Mouse (Mus musculus): ENCODE data around the gene Stoml1.
A peak's percentile ranks its signal among the peaks of the same experiment; 100 is the strongest.

Stoml1 gene

DNA sequence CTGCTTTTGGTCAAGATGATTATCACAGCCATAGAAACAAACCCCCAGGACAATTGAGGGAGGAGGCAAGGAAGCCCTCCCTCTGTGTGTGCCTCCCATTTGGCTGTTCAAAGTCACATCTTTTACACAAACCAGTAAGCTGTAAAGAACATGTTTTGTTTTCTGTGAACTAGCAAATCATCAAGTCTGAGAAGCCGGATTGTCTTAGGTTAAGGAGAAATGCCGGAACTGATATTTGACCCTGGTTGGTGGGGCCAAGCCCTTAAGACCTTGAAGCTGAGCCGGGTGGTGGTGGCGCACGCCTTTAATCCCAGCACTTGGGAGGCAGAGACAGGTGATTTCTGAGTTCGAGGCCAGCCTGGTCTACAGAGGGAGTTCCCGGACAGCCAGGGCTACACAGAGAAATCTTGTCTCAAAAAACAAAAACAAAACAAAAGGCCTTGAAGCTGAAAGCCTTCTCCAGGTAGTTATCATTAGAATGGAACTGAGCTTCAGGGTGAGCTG is 21.2 kb downstream of the Stoml1 start:
- DNase-seq = no peak

DNA sequence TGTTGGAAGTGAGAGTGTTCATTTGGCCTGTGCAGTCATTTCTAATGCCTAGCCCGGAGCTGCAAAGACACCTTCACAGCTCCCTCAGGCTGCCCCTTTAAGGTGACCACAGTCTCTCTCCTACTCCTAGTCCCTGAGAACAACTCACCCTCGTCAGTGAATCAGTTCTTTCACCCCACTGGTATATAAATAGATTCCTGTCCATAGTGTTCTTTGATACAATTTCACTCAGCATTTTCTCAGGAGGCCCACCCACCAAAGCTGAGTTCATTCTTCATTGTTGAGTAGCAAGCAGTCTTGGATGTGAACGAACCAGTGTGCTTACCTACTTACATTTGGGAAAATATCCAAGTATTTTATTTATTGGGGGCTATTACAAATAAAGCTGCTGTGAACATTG is 21.7 kb downstream of the Stoml1 start:
- DNase-seq = no peak

DNA sequence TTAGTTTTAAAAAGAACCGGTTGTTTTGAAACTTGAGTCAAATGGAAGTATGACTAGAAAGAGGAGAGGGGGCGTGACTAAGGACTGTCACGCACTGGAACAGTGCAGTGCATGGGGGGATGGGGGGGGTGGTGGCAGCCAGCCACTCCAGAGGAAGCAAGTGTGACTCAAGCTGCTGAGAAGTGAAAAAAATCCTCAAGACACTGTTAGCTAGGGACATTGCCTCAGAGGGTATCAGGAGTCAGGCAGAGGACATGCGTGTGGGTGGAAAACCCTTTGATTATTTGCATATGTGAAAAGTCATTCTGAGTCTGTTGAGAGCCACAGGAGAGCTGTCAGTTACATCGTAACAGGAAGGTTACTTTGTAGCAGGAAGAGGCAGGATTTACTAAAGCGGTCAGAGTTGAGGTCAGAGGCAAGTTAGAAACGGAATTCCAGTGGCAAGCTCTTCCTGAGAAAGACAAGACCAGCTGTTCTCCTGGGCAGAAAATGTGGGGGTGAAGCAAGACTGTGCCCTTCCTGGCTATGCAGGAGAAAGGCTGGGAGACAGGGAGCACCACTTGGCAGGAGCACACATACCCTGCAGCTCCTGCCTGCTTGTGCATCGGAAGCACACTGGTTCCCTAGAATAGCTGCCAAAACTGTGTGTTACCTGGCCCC is 22.3 kb downstream of the Stoml1 start:
- DNase-seq = peak; percentile 11

DNA sequence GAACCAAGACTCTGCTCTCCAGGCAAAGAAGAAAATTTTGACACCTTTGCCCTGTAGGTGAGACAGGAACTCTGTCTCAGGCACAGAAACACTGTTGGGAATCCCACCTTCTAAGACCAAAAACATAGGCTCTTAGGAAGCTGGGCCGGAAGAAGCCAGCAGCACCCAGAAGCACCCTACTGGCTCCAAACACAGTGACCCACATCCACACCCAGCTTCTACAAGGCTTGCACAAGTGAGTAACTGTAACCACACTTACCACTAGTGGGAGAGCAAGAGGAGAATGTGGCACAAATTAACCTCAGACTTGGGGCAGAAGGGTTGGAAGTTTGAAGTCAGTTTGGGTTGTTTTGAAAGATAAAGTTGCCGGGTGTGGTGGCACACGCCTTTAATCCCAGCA is 22.8 kb downstream of the Stoml1 start:
- peak; percentile 18 for DNase-seq

DNA sequence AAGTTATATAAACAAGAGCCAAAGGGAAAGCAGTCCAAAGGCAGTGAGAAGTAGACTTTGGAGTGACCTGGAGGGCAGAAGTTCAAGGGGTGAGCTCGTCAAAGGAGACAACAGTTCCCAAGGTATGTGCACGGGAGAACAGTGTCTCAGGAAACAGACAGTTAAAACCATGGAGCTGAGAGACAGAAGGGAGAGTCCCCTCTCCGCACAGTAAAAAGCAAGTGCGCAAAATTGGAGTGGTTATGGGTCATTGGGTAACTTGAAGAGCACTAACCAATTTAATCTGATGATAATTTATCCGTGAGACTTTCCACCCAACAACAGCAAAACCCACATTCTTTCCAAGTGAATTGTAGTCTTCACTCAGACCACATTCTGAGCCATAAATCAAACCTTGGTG is 23.4 kb downstream of the Stoml1 start:
- no peak for DNase-seq

DNA sequence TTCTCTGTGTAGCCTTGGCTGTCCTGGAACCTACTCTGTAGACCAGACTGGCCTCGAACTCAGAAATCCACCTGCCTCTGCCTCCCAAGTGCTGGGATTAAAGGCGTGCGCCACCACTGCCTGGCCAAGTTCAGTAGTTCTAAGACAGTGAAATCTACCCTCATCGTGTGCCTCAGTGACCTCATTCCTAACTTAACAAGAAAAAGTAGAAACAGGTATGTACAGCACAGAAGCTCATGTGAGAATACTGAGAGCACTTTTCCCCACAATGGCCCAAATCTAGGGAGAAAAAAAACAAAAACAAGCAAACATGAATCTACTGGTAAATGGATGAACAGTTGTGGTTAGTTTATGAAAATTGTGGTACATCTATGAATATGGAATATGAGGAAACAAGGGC is 25.3 kb downstream of the Stoml1 start:
- DNase-seq = no peak

DNA sequence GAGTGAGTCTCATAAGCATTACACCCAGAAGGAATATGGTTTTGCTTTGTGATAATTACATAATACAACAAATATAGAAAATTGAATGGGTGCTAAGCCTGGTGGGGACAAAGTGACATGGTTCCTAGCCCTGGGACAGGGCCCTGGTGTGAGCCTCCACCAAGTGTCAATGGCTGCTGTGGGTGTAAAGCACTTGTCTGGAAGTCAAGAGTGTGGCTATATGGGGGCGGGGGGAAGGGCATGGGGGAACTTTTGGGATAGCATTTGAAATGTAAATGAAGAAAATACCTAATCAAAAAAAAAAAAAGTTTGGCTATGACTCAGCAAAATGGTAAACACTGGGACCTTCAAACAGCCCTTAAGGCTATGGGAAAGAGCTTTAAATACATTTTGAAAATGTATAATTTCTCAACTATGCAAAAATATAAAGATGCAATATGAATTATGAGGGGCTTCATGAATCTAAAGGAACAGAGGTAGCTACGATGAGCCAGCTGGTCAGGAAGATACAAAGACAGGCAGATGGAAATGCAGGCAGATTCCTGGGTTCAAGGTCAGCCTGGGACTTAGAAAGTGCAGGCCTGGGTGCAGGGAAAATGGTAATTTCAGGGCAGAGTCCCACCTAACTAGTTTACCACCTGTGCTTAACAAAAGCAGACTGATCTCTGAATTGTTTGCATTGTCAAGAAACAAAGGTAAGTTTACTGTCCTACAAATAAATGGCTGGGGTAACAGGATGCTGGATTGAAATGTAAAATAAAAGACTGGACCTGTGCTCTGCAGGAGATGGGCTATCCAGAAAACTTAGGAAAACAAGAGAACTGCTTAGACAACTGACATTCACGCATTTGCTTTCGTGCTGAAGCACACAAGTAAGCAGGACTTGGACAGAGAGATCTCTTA is 26.1 kb downstream of the Stoml1 start:
- no peak for DNase-seq

DNA sequence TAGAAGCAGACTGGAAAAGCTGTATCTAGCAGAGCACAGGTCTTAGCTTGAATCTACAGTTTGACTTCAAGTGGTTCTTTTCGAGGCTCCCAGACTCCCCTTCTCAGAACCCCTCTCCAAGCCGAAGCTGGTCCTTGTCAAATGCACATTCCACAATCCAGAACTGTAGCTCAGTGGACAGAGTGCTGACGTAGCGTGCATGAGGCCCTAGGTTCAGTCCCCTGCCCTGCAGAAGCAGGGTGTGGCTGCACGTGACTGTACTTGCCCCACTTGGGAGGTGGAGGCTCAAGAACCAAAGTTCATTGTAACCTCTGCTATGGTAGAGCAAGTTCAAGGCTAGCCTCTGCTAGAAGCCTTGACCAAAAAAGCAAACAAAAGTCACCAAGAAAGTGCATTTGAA is 26.8 kb downstream of the Stoml1 start:
- DNase-seq = no peak

DNA sequence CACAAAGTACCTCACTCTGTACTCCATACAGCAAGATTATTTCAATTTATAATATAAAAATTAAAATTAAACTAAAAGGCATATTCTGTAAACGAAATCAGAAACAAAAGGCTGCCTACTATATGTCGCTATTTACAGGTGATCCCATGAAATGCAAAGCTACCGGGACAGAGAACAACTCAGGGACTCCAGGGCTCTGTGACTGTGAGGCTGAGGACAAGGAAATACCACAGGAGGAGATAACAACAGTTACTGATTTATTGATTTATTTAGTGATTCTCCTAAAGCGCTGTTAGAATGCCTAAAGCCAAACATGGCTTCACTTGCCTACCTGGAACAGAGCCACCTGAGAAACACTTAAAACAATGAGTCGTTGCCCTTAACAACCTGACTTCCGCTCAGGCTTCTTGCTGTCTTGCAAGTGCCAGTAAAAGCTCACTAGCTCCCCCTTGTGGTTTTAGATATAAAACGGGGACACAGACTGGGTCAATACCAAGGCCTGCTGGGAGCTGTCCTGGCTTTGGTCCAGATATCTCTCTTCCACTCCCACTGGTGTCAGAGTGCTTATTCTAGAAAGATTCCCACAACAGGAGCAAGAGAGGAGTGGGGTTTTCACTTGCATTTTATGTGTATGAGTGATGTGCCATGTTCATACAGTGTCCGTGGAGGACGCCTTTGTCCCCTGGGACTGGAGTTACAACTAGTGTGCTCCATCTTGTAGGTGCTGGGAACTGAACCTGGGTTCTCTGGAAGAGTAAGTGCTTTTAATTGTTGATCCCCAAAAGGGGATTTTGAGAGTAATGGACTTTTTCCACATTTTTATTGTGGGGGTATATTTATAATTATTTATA is 27.5 kb downstream of the Stoml1 start:
- DNase-seq = peak; percentile 67

DNA sequence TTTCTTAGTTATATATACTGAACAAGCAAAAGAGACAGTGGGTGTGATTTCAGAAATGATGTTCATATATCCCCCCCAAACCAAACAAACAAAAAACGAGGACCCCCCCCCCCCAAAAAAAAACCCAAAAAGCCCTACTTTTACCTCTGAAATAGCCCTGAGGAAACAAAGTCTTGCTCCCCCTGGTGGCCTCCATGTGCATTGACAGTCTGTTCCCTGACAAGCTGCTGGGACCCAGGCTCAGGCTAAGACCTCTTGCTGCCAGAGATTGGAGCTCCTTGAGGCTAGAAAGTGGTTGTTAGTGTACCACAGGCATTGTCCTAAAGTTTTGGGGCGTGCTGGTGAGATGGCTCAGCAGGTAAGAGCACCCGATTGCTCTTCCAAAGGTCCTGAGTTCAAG is 28.6 kb downstream of the Stoml1 start:
- DNase-seq = peak; percentile 59

DNA sequence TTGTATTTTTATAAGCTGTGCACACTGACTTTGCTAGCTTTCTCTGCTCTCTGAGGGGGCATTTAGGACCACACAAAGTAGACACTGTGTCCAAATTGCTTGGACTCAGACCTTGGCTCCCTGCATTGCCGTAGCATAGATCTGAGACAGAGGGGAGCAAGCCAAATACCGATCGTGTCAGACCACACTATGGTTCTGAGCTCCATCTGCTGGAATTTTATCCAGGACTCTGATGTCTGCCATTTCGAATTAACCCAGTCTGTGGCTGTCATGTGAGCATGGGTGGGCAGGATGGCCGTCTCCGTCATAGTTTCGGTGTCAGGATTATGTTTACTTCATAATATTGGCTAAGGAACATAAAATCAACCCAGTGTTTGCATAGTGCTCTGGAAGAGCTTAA is 30.5 kb downstream of the Stoml1 start:
- DNase-seq = no peak

DNA sequence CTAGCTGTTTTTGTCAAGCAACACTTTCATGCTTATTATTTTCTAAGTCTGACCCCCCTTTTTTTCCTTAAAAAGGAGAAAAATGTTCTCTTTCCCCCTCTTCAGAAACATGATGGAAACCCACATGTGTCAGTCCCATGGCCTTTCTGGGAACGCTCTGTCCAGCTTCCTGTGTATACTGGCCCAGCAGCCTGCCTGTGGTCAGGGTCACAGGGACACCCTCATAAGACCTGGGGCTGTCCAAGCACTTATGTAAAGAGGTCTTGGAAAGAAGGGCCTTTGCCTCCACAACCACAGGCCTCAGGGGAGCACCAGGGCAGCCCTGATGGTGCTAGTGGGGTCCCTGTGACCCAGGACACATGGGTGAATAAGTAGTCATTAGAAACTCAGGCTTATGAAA is 36.1 kb downstream of the Stoml1 start:
- DNase-seq = no peak

DNA sequence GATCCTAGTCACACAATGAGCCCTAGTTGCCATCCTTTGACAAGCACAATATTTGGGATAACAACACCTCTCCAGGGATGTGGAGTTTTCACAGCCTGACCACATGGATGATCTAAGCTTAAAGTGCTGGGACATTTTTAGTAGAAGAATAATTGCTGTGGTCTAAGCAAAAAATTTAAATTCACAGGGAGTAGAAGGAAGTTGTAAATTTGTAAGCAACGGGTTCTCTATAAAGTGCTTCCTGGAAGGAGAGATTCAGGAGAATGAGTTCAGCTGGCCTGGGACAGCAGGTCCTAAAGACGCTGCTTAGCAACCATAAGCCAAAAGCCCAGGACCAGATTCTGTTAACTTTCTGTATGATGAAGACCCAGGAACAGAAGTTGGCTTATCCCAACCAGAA is 36.9 kb downstream of the Stoml1 start:
- DNase-seq = no peak

DNA sequence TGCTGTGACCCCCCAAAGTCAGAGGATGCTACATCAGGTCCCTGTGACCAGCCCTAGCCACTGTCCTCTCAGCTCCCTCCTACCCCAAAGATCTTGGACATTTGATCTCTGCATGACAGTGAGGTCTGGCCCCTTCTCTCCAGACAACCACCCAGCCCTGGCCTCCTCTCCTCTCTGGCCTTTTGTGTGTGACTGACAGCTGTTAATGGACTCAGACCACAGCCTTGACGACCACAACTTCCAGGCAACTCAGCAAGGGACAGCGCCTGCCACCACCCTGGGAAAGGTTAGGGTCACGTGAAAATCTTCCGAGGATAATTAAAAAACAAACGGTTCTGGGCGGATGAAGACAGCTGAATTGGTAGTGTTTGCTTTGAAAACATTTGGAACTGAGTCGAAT is 41.6 kb downstream of the Stoml1 start:
- DNase-seq = no peak

DNA sequence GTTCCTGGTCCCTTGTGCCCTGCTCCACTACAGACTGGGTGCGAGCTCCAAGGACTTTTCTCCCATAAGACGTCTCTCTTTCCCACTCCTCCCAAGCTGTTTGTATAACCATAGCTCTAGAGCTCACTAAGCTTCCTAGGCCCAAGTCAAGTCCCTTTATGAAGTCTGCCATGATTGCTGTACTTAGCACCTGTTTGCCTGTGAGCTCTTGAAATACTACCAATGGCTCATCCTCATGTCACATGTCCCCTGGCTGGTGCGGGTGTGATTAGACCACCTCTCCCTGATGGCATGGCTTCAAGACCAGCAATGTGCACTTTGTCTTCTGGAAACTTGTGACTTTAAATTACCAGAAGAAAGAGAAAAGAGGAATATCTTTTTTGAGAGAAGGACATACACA is 42.4 kb downstream of the Stoml1 start:
- no peak for DNase-seq

DNA sequence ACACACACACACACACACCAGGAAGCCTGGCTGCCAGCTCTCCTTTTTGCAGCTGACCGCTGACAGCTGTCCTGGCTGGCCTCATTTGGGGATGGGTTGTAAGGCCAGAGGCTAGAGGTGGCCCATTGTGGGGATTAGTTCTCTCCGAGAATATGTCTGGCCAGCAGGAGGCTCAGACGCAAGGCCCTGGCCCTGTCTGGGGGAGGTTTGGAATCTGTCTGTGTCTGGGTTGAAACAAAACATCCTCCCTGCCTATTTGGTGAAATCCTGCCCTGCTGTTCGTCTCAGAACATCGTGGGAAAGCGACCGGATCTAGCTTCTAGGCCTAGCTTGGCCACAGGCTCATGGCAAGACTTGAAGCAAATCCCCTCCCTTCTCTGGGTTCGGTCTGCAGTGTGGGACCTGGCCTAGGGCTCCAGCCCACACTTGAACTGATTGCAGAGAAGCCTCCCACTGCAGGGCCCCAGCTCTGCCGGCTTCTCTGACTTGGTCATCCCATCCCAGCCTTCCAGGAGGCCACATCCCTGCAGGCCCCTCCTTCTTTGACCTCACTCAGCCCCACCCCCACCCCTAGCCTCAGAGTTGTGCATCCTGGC is 42.9 kb downstream of the Stoml1 start:
- DNase-seq = no peak

DNA sequence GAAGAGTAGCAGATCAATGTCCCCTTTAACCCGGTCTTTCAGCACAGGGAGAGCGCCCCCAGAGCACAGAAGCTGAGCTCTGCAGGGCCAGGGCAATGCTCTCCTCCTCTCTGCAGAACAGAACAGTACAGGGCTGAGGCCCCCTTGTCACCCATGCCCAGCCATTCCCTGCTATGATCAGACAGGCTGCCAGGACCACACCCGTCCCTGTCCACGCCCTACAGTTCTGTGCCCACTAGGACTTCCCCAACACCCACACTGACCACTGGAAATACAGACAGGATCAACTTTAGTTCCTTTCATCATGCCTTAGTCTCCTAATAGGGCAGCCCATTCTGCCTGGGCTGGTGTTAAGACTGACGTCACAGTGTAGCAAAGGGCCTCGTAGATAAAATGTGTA is 44.1 kb downstream of the Stoml1 start:
- no peak for DNase-seq

DNA sequence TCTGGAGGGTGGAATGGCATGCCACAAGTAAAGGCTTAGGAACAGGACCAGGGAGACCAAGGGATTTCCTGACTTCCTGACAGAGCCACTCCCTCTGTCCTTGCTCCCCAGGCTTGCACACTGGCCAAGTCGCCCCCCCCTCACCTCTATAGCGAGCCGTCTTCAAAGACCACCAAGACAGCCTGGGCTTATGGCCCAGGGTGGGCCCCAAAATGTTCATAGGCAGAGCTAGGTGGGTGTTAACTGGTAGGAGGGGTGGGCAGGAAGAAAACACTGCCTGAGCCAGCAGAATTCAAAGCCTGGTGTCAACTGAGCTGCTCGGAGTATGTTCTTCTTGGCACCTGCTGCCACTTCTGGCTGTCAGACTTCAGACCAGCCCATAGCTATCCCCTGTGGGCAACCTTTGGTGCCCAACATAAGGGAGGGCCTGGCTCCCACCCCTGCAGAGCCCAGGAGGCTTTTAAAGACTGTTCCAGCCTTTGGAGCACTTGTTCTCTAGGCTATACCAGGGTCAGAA is 45.1 kb downstream of the Stoml1 start:
- DNase-seq = no peak

DNA sequence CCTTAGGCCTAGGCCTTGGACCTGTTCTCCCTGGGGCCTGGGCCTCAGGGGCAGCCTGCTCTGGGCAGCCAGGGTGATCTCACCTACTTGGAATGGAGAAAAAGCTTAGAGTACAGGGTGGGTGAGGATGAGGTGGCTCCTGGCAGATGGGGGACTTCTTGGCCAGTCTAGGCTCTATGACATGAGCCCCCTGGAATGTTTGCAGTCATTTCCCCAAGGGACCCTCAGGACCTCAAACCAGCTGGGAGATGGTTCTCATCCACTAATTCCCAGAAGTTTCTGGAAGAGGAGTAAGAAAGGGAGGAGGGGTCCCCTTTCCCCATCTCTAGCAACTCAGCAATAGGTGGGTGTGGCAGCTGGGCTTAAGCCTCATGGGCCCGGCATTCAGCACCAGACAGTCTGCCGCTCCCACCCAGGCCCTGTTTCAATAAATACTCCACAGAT is 46.4 kb downstream of the Stoml1 start:
- DNase-seq = no peak

DNA sequence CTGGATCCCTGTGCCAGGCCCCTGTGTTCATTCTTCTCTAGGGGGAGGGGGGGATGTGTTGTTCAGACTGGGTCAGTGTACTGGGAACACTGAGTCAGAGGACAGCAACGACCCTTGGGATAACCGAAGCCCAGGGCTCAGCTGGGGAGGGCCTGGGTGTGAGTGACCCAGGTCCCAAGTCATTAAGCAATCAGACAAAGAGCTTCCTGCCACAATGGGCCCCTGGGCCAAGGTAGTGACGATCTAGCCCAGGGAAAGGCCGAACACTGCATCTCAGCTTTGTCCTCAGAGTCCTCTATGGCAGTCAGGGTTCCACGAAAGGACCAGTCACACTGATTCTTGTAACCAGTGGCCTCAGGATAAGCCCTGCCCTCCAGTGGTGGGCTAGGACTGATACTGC is 50.2 kb downstream of the Stoml1 start:
- no peak for DNase-seq

DNA sequence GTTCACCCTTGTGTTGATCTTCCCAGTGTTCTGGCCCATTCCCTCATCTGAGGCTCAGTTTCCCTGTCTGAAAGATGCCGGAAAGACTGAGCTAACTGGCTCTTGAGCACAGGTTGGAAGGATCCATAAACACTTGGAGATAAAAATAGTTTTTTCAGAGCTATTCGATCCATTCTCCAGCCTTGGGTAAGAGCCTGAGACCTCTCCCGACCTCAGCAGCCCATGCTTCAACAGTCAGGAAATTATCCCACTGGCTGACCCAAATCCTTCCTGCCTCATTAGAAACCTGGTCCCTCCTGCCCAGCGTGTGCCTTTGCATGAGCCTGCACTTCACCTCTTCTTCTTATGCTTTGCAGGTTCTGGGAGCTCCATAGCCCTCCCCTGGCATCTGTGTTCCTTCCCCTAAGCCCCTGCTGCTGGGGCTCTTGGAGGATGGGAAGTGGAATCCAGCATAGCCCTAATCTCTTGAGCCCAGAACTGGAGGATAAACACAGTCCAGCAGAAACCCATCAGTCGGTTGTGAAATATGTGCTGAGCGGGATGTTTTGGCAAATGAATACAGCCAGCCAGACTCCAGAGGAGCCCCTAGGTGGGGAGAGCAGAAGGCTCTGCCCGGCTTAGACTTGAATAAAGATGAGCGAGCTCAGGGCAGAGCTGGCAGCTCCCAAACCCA is 50.8 kb downstream of the Stoml1 start:
- DNase-seq = no peak

DNA sequence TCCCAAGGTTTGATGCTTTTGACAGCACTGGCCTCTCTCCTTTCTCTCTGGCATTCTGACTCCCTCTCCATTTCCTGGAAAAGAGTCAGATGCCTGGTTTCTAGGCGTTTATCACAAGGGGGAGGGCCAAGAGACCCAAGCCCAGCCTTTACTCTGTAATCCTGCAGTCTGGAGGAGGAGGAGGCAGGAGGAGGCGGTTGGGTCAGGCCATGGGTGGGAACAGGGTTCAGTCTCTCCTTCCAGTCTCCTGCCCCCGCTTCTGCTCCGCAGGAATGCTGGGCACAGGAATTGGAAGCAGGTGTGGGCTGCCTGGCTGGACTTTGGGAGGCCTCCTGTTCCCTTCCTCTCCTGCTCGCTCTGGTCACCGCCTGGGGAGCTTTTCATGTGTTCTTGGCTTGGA is 52.7 kb downstream of the Stoml1 start:
- no peak for DNase-seq
